Mouse (Mus musculus) gastrocnemius, postnatal 10 days (tissue): ENCODE measurements around the gene Gpr179. TPM values are rescaled to one million over a fixed set of nuclear protein-coding genes. Genes with fewer than 3 reads are reported as not detected.
A peak's percentile ranks its signal among the peaks of the same experiment; 100 is the strongest.
"Not testable (repeated sequence)": the region's sequence is repeated elsewhere in the genome, so short reads cannot be mapped to it uniquely, and the experiment has no call there.

ENCODE experiments used
- DNase-seq: peaks from one replicate; pipeline ENCODE4 v3.0.0; 2021; ENCODE audit warnings: mixed read lengths
- total RNA-seq, 2 experiments: library from RNA; stranded (reverse); gene quantifications; 2 replicates each; pipeline ENCODE4 v1.2.3; 2021

Gpr179 gene
- total RNA-seq, 2 experiments from 2014 or later: 0.07 to 0.09 TPM

DNA sequence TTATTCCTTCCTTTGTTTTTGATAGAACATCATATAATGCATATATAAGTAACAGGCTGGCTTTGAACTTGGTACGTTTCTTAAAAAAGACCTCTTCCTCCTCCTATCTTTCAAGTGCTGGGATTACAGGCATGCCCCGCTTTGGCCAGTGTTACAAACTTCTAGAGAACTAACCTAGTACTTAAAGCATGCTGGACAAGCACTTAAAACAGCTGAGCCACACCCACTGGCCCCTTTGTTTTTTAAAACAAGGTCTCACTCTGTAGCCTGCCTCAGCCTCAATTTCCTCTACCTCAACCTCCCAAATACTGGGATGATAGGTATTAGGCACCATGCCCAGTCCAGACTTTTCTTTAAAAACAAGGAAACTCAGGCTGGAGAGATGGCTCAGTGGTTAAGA lies 2.8 kb upstream of the Gpr179 start:
- DNase-seq: no peak

DNA sequence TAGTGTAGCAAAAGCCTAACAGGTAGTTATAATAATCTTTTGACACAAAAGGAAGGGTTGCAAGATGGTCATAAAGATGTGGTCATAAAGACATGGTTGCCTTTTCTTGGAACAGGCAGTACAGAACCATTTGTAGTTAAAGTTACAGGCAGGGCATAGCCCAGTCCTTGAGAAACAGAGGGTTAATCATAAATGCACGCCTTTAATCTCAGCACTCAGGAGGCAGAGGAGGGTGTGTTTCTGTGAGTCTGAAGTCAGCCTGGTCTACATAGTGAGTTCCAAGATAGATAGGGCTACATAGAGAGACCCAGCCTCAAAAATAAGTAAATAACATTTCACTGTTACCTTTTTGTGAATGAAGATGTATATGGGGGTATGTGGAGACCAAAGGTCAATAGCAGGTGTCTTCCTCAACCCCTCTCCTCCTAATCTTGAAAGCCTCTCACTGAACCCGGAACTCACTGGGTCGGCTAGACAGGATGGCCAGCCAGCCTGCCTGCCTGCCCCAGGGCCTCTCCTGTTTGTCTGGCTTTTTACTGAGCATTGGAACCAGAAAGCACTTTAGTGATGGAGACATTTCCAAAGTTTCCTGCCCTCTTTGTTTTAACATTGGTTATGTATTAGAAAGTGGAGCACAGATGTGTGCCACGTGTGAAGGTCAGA lies 1.2 kb upstream of the Gpr179 start:
- no peak for DNase-seq

DNA sequence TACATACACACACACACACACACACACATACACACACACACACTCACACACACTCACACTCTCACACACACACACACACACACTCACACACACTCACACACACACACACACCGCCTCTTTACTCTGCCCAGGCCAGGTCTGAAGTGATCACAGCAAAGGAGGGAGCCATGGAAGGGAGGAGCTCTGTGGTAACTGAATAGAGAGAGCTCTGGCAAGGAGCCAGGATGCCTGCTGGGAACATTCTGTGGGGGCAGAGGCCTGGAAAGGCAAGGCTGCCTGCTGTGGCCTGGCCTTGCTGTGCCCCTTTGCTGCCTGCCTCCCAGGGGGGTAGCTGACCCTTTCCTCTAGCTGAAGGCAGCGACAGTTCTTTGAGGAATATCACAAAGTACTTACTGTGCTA lies 1.8 kb downstream of the Gpr179 start:
- DNase-seq: peak; percentile 72

DNA sequence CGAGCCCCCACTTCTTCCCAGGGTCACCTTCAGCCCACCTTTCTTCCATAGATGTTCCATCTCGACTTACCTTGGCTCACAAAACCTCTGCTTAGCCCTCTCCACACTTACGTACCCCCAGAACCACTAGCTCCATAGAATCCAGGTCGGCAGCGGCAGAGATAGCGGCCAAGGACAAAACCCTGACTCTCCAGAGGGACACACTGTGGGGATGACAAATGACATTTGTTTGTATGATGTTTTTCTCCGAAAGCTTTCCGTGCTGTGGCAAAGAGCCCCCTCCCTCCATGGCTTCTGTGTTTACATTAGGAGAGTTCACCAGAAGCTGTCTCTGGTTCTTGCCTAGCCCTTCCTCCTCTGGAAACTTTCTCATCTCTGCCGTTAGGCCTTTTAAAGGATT lies 4.6 kb downstream of the Gpr179 start:
- DNase-seq: no peak

DNA sequence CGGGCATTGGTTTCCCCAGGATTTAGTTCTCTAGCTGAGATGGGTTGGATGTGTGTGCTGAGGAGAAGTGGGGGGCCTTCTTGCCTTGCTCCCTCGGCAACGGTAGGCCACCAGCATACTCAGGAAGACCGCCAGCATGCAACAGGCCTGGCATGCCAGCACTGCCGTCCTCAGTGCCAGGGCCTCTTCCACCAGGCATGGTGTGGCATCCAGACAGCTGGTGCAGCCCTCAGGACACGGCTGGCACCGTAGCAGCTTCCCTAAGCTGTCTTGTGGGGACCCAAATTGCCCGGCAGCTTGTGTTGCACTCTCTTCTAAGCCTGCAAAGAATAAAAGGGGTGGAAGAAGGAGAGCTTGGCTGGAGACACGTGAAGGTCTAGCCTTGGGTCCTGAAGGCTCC lies 5.5 kb downstream of the Gpr179 start:
- peak; percentile 47 for DNase-seq

DNA sequence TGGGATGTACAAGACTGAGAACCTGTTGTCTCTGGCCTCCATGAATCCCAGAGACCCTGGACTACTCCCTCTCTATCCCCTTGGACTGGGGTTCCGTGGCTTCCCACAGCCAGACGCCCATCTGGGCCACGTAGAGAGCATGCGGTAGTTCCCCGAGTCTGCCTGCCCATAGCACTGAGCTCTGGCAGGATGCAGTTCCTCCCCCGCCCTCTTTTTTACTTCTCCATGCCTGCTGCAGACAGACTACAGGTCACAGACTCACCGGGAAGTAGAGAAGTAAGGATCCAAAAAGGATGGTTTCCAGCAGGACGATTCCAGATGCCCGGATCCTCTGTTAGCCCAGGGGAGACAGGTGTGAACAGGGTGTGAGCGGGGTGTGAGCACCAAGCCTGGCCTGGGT lies 6.4 kb downstream of the Gpr179 start:
- DNase-seq: no peak

DNA sequence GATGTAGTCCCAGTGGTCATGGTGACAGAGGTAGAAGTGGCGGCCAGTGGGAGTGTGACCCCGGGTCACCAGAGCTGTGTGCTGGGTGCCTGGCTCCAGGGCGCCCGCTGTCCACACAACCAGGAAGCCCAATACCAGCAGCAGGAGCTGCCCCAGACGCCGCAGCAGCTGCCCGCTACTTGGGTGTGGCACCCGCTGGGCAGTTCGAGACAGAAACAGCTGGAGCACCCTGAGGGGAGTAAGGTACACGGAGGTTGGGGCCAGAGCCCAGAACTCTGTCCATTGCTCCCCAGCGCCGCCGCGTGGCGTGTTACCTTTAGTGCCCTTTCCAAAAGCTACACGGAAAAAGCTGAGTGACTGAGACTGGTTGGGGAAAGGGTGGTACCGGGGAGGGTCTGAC lies 8.3 kb downstream of the Gpr179 start:
- peak; percentile 43 for DNase-seq

DNA sequence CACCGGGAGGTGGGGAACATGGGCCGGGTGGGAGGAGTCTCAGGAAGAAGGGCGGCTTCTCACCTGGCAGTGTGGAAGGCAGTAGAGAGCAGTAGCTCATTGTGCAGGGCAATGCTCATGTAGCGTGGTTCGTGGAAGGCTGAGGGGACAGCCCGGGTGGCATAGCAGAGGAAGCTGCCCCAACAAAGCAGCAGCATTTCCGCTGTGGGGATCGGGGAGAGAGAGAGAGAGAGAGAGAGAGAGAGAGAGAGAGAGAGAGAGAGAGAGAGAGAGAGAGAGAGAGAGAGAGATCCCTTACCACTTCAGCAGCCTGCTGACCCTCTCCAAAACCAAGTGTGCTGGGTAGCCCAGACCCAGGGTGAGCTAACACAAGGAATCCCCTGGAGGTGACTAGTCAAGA lies 8.7 kb downstream of the Gpr179 start:
- no peak for DNase-seq

DNA sequence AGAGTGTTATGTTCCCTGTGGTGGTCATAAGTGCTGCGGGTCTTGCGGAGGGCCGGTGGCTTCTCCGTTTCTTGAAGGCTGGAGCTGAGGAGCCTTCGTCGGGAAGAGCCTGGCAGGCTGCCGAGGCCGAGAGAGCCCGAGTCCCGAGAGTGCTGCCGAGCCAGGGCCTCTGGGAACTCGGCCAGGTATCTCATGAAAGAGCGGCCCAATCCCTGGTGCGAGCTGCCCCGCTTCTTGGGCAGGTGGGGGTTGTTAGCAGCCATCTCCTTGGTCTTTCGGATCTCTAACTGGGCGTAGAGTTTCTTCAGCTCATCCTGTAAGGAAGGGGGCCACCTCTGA lies 12.9 kb downstream of the Gpr179 start:
- peak; percentile 77 for DNase-seq

DNA sequence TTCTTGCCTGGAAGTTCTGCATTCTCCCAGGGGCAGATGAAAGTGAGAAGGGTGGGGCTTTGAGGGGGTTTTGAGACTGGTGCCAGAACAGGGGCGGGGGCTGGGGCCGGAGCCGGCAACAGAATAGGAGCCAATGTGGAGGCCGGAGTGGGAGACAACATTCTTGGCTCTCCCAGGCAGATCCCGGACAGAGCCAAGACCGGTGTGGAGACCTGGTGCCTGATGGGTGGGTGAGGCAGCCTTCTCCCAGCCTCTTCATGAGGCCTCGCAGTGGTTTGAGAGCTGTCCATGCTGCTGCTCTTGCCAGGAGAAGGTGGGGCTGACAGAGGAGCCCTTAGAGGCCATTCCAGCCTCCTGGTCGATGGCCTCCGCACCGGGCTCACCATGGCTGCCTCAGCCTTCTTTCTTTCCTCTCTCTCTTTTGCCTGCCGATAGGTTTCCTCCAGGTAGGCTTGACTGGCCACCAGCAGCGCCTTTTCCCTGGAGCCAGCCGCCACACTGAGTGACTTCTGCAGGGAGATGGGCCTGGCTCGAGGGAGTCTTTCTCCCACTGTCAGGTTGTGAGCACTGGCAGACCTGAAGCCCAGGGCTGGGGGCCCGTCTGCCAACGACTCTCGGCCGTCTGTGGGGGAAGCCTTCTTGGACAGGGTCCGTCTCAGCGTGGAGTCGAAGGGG lies 13.4 kb downstream of the Gpr179 start:
- DNase-seq: peak; percentile 26

DNA sequence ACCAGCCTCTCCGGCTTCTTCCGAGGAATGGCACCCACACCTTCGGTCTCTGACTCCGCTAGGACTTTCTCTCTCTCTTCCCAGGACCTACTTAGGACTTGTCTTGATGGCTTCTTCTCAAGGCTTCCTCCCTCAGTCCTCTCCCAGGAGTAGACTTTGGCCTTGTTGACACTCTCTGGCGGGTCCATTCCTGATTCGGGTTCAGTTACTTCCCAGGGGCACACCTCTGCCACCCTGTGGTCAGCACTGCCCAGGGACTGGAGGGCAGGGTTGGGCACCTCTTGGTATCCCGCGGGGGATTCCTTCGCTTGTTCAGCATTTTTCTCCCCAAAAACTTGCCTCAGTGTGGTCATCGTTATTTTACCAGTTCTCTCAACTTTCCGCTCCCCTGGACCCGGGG lies 14.5 kb downstream of the Gpr179 start:
- DNase-seq: no peak

DNA sequence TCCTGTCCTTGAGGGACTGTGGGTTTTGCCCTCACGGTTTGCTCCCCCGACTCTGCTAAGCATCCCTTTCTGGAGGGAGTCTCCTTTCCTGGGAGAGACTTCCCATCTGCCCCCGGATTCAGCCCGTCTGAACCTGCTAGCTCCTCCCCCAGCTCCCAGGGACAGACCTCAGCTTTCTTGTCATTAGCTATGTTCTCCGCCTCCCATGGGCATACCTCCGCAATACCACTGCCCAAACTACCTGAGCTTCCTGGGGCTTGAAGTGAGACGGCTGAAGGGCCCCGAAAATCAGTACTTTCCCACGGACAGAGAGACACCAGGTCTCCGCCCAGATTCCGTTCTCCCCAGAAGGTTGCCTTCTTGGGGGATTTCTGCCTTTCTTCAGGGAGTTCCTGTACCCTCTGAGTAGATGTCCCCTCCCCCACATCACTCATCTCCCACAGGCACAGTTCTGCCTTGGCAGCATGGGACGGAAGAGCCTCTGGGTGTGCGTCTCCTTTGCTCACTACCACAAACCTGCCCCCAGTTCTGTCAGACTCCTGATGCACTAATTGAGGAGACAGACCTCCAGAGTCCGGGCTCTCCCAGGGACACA lies 15.0 kb downstream of the Gpr179 start:
- no peak for DNase-seq

DNA sequence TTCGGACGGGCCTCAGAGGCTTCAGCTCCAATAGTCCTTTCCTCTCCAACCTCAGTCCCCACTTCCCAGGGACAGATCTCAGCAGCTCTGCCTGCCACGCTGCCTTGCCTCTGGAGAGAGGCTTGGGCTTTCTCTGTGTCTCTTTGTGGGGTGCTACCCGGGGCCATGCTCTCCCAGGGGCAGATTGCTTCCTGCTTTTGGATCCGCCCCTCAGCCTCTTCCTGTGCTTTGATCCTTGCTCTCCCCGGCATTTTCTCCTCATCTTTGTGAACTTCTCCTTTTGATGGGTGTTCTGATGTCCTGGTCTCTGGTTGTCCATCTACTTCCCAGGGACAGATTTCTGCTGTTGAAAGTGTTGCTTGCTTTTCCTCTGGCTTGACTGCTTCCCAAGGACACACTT lies 15.6 kb downstream of the Gpr179 start:
- no peak for DNase-seq

DNA sequence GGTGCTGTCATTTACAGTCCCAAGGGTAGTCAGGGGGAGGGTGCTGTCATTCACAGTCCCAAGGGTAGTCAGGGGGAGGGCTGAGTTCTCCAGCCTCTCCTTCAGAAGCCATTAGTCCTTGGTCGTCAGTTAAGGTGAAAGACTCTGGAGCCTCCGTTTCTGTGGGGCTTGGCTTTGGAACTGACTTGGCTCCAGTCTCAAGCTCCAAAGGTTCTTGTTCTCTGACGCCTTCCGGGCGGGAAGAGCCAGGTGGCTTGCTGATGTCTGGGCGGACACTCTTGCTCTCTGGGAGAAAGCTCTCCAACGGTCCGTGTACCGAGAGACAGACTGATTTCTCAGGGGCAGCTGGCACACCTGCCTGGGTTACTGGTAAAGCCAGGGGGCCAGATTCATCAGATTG lies 17.5 kb downstream of the Gpr179 start:
- DNase-seq: no peak

DNA sequence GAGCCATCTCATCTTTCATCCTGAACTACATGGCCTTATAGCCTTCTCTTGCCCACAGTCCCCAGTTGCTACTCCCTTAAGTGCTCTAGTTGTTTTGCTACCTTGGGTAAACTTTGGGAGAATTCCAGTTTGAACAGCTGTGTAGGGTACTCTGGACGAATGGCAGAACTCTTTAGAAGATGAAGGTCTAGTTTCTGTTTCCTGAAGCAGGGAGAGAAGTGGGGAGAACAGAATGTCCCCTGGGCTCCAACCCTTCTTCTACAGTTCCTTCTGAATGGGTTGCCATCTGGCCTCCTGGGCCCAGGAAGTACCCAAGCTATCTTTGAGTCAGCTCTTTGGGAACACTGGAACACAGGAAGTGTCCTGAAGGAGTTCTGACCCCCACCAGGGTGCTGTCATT lies 18.0 kb downstream of the Gpr179 start:
- no peak for DNase-seq

DNA sequence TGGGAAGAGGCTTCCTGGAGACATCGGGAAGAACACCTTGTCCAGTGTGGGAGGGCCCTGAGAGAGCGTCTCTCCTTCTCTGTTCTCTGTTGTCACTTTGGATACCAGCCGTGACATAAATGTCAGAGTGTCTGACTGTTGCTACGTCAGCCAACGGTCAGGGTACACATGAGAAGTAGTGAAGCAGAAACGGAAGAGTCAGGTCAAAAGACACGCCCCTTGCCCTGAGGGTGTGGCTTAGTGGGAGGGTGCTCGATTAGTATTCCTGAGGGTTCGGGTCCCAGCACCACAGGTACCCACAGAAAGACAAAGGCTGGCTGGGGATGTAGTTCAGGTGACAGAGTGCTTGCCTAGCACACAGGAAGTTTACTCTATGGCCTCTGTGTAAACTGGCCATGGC lies 18.8 kb downstream of the Gpr179 start:
- DNase-seq: no peak

DNA sequence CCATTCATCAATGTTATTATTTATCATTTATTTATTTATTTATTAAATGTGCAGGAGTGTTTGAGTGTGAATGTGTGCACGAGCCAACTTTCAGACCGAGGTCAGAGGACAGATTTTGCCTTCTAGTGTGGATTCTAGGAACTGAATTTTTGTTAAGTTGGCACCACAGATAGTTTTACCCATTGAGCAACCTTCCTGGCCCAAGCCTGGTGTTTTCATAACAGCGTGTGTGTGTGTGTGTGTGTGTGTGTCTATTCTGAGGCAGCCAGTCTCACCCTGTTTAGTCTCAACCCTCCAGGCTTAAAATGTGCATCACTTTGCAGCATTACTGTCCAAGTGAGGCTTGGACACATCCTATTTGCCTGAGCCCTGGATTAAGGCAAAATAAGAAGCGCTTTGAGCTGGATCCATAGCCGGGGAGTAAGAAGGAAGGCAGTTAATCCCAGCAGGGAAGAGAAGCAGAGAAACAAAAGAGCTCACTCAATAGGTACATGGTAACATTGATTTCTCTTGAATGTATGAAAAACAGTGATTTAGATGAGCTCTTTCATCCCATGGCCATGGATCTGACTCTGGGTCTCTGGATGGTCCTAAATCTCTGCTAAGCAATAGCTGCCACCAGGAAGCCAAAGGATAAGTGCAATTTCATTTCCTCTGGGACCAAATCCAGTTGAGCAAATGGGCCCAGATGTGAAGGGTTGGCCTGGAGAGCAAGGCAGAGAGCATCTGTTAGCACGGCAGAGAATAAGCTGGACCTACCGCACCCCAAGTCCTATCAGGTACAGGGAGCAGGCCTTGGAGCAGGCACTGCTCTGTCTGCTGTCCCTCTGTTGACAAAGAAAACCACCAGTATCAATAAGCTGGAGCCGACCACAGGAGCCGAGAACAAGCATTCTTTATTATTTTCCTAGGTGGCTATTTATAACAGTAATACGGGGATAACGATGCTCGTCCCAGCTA lies 20.4 kb downstream of the Gpr179 start:
- no peak for DNase-seq

DNA sequence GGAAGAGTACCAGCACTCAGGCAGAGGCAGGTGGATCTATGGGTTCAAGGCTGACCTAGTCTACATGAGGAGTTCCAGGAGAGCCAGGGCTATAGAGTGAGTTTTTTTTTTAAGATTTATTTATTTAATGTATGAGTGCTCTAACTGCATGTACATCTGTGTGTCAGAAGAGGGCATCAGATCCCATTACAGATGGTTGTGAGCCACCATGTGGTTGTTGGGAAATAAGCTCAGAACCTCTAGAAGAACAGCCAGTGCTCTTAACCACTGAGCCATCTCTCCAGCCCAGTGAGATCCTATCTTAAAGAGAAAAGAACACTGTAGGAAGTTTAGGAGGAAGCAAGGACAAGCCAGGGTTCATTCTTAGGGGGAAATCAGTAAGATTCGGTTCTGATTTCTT lies 21.6 kb downstream of the Gpr179 start:
- no peak for DNase-seq

DNA sequence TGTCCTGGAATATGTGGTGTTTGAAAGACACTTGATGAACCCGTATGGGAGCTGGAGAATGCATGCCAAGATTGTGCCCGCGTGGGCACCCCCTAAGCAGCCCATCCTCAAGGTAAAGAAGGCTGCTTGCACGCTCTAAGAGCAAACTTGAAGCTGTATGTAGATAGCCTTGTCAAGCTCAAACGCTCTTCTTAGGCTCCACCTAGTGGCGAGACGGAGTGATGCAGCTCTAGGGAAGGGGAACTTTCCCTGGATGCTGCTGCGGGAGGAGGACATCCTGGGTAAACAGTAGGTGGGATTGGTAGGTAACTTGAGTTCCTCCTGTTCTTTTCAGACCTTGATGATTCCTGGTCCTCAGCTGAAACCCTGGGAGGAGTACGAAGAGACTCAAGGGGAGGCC lies 23.7 kb downstream of the Gpr179 start:
- DNase-seq: peak; percentile 71

DNA sequence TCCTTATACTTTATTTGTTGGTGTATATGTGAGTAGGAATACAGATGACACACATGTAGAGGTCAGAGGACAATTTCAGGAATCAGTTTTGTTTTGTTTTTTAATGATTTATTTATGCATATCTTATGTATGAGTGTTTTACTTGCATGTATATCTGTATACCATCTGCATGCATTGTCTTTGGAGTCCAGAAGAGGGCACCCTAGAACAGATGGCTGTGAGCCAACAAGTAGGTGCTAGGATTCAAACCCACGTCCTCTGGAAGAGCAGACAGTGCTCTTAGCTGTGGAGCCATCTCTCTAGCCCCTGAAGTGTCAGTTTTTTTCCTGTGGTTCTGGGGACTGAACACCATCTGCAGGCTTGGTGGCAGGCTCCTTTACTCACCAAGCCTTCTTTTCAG lies 26.7 kb downstream of the Gpr179 start:
- no peak for DNase-seq

DNA sequence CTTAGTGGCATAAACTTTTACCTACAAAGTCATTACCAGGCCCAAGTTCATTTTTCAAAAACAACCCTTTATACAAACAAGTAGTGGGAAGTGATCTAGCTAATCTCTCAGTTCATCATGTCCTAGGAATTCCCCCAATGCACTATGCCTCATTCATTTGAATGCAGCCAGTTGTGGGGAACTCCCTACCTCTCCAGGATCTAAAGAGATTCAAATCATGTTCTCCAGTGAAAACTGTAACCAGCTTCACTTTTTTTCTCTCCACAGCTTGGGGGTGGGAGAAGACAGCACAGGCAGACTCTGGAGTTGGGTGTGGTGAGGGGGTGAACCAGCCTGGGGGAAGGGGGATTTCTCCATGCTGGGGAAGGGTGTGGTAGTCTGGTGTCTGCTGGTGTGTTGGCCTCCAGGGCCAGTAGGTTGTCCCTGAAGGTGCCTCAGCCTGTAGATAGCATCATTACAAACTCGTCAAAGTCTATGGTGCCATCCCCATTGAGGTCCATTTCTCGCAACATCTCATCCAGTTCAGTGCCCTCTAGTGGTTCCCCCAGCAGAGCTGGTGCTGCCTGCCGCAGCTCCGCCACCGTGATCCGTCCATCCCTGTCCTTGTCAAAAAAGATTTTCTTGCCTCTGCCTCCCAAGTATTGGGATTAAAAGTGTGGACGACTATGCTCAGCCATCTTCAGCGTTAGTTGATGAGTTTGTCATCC lies 29.8 kb downstream of the Gpr179 start:
- not testable (repeated sequence) for DNase-seq

DNA sequence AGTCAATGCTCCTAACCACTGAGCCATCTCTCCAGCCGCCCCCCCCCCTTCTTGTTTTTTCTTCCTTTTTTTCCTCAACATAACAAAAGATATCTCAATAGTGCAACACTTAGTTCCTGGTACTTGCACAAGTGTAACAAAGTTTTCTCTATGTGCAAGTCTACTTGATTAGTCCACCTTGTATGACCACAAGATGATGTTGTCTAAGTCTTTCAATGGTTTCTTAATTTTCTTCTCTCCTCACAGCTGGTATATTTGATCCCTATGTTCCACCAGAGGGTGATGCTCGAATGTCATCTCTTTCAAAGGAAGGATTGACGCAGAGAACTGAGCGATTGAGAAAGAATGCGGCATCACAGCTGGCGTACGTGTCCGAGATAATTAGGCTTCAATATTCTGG lies 30.7 kb downstream of the Gpr179 start:
- no peak for DNase-seq
